Mouse (Mus musculus) bone marrow macrophage, adult 2 months (primary cell): Measurements from ENCODE around the gene Zfand3.

Experiments used
- CTCF ChIP-seq: IDR thresholded peaks from 2 replicates; pipeline ENCODE4 v1.5.1; 2012; ENCODE audit warnings: low read depth, mild to moderate bottlenecking, low read length, moderate library complexity
- POLR2A ChIP-seq: IDR thresholded peaks from 2 replicates; pipeline ENCODE4 v1.6.1; 2012; ENCODE audit warnings: mild to moderate bottlenecking, low read depth, low read length, borderline replicate concordance

- no peak for TF ChIP-seq CTCF
- no peak for TF ChIP-seq POLR2A
Measured at GRCm38 (mm10) chr17:29971761-29972432, 32.6 kb upstream of the Zfand3 start.
